Mouse (Mus musculus) liver, postnatal 0 days (tissue): ENCODE measurements around the gene Spata31d1b. TPM values are rescaled to one million over a fixed set of nuclear protein-coding genes. Genes with fewer than 3 reads are reported as not detected.

Experiments
- ATAC-seq: fragments of 200-750 bp; cut with Nextera tagmentation; 2 replicates; pipeline ENCODE4 v1.8.0; 2017; ENCODE audit warnings: mild to moderate bottlenecking, moderate library complexity
- DNase-seq: peaks from one replicate; pipeline ENCODE4 v3.0.0-alpha.2; 2016
- H3K27ac ChIP-seq: fragments of 300-500 bp; sonication (generic); 2 replicates; pipeline ENCODE4 v1.5.1; 2014; ENCODE audit warnings: antibody characterized with exemption, moderate library complexity, mild to moderate bottlenecking, low read depth
- H3K27me3 ChIP-seq: fragments of 300-500 bp; sonication (generic); 2 replicates; pipeline ENCODE4 v1.6.1; 2014; ENCODE audit warnings: low read length, control low read depth, mixed read lengths; ENCODE audit not compliant: insufficient read depth
- H3K36me3 ChIP-seq: fragments of 300-500 bp; sonication (generic); replicated peaks from 2 replicates; pipeline ENCODE4 v1.6.1; 2014; ENCODE audit warnings: mild to moderate bottlenecking, control low read depth, low read length, moderate library complexity, mixed read lengths; ENCODE audit not compliant: insufficient read depth
- H3K4me1 ChIP-seq: fragments of 300-500 bp; sonication (generic); 2 replicates; pipeline ENCODE4 v1.6.1; 2014; ENCODE audit warnings: antibody characterized with exemption, mild to moderate bottlenecking, control low read depth; ENCODE audit not compliant: insufficient read depth
- H3K4me2 ChIP-seq: fragments of 300-500 bp; sonication (generic); 2 replicates; pipeline ENCODE4 v1.6.1; 2014; ENCODE audit warnings: low read depth, mild to moderate bottlenecking, low read length, moderate library complexity, mixed read lengths
- H3K4me3 ChIP-seq: fragments of 300-500 bp; sonication (generic); 2 replicates; pipeline ENCODE4 v1.5.1; 2014; ENCODE audit warnings: low read depth, low read length
- H3K9ac ChIP-seq: fragments of 300-500 bp; sonication (generic); replicated peaks from 2 replicates; pipeline ENCODE4 v1.6.1; 2014; ENCODE audit warnings: mild to moderate bottlenecking, moderate library complexity
- H3K9me3 ChIP-seq: fragments of 300-500 bp; sonication (generic); 2 replicates; pipeline ENCODE4 v1.6.1; 2016; ENCODE audit warnings: mild to moderate bottlenecking, control low read depth, low read length, mixed read lengths
- CTCF ChIP-seq: sonication (generic); IDR thresholded peaks from 2 replicates; pipeline ENCODE4 v1.5.1; 2016; ENCODE audit warnings: antibody characterized with exemption, low read depth
- EP300 ChIP-seq: IDR thresholded peaks from 2 replicates; pipeline ENCODE4 v1.6.1; 2016; ENCODE audit warnings: antibody characterized with exemption, low read depth, mild to moderate bottlenecking
- WGBS: fragments of 180-500 bp; shearing (Covaris S2); extraction: QIAGEN DNeasy Blood & Tissue Kit; methylation state at CpG from one replicate; pipeline ENCODE4 v1.1.7; 2014; ENCODE audit not compliant: insufficient replicate concordance; 5-methylcytosine and 5-hydroxymethylcytosine counted together
- polyA plus RNA-seq: library from polyadenylated mRNA; unstranded; fragments of >200 nt; fragmentation: Nextera tagmentation; extraction: Ambion mirVana; gene quantifications from 2 replicates; pipeline ENCODE4 v1.2.1, GENCODE M21; 2015

Gene Spata31d1b
- polyA plus RNA-seq, 1 experiment from 2014 or later, result not detected

DNA sequence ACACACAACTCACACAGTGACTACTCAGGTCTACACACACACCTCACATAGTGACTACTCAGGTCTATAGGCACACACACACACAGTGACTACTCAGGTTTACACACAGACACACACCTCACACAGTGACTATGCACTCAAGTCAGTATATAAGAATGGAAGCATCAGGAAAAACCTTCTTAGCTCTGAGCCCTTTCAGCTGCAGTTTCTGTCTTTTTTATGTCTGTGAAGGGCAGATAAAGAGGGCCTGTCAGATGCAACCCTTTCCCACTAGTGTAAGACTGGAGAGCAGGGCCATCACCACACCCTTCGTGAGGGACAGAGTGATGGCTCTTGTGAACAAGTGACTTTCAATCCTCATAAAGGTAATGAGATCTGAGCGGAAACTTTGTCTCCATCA, 26.4 kb downstream of the Spata31d1b start:
- peak overlapping the region; percentile 92 for H3K27ac ChIP-seq
- H3K4me2 ChIP-seq, result peak overlapping the region; percentile 54
- peak overlapping the region; percentile 53 for H3K9ac ChIP-seq
- H3K4me1 ChIP-seq, result peaks cover 28% of the 10 kb centered on the region
- H3K27me3 ChIP-seq, result no peaks in the 10 kb centered on the region
- H3K36me3 ChIP-seq, result no peaks in the 10 kb centered on the region
- DNase-seq, result peak; percentile 46
- no peak overlapping the region for H3K4me3 ChIP-seq
- H3K9me3 ChIP-seq, result no peaks in the 10 kb centered on the region
- ATAC-seq, result peak; percentile 88
- 63% methylated on average over 2 of the region's 2 CpGs for WGBS
- TF ChIP-seq EP300 (peak; percentile 93), CTCF (no peak)

DNA sequence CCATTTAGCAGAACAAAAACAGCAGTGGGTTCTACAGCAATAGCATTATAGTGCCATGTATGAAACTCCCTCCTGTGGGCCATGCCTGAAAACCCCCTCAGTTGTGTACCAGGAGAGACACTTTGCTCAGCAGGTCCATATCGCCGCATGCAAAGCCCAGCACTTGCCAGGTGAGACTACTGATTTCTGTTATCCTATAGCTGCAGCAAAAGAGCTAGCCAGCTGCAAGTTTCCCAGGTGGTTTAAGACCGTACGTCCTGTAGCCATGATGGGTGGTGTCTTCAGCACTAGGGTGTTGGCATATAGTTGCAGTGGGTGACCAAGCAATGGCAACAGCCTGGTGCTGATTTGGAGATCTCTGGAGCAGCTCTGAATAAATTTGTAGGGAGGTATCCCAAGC, 27.3 kb downstream of the Spata31d1b start:
- no peaks in the 10 kb centered on the region for H3K27me3 ChIP-seq
- H3K27ac ChIP-seq, result peak overlapping the region; percentile 92
- H3K4me1 ChIP-seq, result peaks cover 24% of the 10 kb centered on the region
- no peaks in the 10 kb centered on the region for H3K9me3 ChIP-seq
- 63% methylated on average over 4 of the region's 4 CpGs for WGBS
- H3K9ac ChIP-seq, result no peak overlapping the region
- H3K4me3 ChIP-seq, result no peak overlapping the region
- peak overlapping the region; percentile 54; the same call in 1 of the 2 replicates for H3K4me2 ChIP-seq
- TF ChIP-seq EP300 (peak; percentile 98), CTCF (no peak)
- DNase-seq (peak; percentile 56), ATAC-seq (peak; percentile 80)
- no peaks in the 10 kb centered on the region for H3K36me3 ChIP-seq

DNA sequence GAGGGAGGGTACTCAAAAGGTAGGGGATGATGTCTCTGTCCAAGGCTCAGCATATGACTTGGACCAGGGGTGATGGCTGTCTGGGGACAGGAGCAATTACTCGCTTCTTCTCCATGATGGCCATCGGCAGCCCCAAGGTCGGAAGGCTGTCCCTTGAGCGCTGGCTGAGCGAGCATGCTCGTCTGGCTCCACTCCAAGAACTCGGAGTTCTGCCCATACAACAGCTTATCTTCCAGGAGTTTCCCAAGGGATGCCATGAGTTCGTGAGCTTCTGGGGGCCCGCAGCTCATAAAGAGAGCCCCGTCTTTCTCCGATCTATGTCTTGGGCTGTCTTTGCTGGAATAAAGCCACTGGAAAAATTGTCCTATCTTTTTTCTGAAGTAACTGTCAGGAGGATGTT, 29.0 kb downstream of the Spata31d1b start:
- TF ChIP-seq EP300 (no peak), CTCF (no peak)
- no peak for ATAC-seq
- 74% methylated on average over 11 of the region's 11 CpGs for WGBS

DNA sequence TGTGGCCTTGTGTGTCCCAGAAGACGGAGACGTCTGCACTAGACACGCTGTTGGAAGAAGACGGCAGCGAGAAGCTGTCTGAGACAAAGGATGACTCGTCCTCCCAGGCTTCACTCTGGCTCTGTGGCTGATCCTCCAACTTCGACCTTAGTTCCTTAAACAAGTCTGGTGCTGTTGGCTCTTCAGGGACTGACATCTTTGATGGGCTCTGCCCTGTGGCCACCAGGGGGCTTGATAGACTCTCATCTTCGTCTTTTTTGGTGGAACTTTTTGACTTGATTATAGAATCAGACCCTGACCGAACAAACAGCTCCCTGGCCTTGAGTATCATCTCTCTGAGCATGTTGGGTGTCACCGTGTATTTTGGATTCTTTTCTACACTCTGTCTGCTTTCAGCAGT, 29.6 kb downstream of the Spata31d1b start:
- Histone ChIP-seq H3K4me1 (peaks cover 16% of the 10 kb centered on the region), H3K27me3 (no peaks in the 10 kb centered on the region), H3K27ac (no peak overlapping the region), H3K9ac (no peak overlapping the region), H3K36me3 (no peaks in the 10 kb centered on the region), H3K4me2 (no peak overlapping the region), H3K4me3 (no peak overlapping the region), H3K9me3 (no peaks in the 10 kb centered on the region)
- ATAC-seq (no peak), DNase-seq (peak; percentile 53)
- 50% methylated on average over 10 of the region's 10 CpGs for WGBS
- TF ChIP-seq CTCF (peak; percentile 70), EP300 (no peak)

More for the DNA sequence above, 29.0 kb downstream of the Spata31d1b start:
- H3K4me3 ChIP-seq, result no peak overlapping the region
- no peak for DNase-seq
- no peak overlapping the region for H3K27ac ChIP-seq
- no peaks in the 10 kb centered on the region for H3K36me3 ChIP-seq
- H3K27me3 ChIP-seq, result no peaks in the 10 kb centered on the region
- H3K9ac ChIP-seq, result no peak overlapping the region
- no peak overlapping the region for H3K4me2 ChIP-seq
- H3K9me3 ChIP-seq, result no peaks in the 10 kb centered on the region
- peaks cover 16% of the 10 kb centered on the region for H3K4me1 ChIP-seq

DNA sequence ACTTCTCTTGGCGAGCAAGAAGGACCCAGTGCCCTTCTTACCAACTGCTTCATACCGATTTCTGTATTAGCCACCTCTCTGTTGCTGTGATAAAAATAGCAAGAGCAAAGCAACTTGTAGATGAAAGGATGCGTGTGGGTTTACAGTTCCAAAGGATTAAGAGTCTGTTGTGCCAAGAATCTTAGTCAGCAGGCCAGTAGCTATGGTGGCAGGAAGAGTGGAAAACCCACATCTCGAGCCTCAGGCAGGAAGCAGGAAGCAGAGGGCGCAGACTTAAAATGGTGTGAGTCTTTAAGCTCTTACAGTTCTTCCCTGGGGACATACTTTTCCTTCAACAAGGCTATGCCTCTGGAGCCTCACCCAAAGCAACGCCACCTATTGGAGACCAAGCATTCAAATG, 33.4 kb downstream of the Spata31d1b start:
- no peaks in the 10 kb centered on the region for H3K4me1 ChIP-seq
- no peak overlapping the region for H3K9ac ChIP-seq
- H3K9me3 ChIP-seq, result no peaks in the 10 kb centered on the region
- no peaks in the 10 kb centered on the region for H3K27me3 ChIP-seq
- DNase-seq (no peak), ATAC-seq (no peak)
- H3K27ac ChIP-seq, result no peak overlapping the region
- TF ChIP-seq CTCF (no peak), EP300 (no peak)
- no peak overlapping the region for H3K4me2 ChIP-seq
- H3K36me3 ChIP-seq, result no peaks in the 10 kb centered on the region
- H3K4me3 ChIP-seq, result no peak overlapping the region
- 60% methylated on average over 6 of the region's 6 CpGs for WGBS

DNA sequence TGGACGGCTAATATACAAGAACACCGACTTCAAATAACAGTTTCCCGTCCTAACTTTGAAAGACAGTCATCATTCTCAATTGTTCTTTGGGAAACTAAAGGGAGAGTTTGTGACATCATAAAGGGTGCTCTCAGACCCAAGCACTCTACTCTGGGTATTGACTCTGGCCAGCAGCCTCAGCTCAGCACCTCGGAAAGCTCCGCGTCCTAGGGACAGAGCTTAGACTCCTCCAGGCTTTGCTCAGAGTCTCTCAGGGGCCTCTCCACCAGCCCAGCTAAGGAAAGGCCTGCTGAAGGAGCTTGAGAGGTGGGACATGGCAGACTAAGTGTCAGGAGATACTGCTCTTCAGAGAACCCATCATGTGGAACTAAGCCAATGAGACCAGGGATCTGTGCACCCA, 34.1 kb downstream of the Spata31d1b start:
- Histone ChIP-seq H3K27ac (no peak overlapping the region), H3K4me2 (no peak overlapping the region), H3K27me3 (no peaks in the 10 kb centered on the region), H3K9ac (no peak overlapping the region), H3K9me3 (no peaks in the 10 kb centered on the region), H3K4me1 (no peaks in the 10 kb centered on the region), H3K36me3 (no peaks in the 10 kb centered on the region), H3K4me3 (no peak overlapping the region)
- TF ChIP-seq CTCF (no peak), EP300 (no peak)
- WGBS, result 79% methylated on average over 5 of the region's 6 CpGs
- no peak for DNase-seq
- no peak for ATAC-seq

DNA sequence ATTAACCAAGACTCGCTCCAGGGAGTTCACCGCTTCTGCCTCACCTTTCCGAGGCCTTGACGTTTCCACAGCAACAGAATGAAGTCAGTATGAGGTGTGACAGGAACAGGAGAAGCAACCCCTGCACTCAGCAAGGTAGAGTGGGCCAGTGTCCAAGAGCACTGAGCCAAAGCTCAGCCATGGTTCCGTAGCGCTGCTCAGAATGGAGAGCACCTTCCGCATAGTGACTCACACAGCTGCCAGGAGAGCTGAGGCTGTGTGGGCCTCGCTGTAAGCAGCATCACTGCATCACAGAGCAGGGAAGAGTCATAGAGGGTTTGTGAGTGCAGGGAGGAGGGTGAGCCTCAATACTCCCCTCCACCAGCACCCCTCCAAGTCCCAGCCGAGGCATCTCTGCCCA, 34.6 kb downstream of the Spata31d1b start, which contains the start of gene 1700014D04Rik:
1700014D04Rik (minus strand) TSS at position 42 of the 400 bp plus-strand sequence.
- DNase-seq, result no peak
- Histone ChIP-seq H3K4me1 (no peaks in the 10 kb centered on the region), H3K9me3 (no peaks in the 10 kb centered on the region), H3K9ac (no peak within 1 kb of the TSS), H3K27ac (no peak within 1 kb of the TSS), H3K4me2 (no peak within 1 kb of the TSS), H3K27me3 (no peaks in the 10 kb centered on the region), H3K4me3 (no peak within 1 kb of the TSS), H3K36me3 (no peaks in the 10 kb centered on the region)
- no peak for ATAC-seq
- 83% methylated on average over 9 of the region's 9 CpGs for WGBS
- TF ChIP-seq EP300 (no peak), CTCF (no peak)
